Mouse (Mus musculus): ENCODE results near the gene Atf7ip.

Gene Atf7ip

DNA sequence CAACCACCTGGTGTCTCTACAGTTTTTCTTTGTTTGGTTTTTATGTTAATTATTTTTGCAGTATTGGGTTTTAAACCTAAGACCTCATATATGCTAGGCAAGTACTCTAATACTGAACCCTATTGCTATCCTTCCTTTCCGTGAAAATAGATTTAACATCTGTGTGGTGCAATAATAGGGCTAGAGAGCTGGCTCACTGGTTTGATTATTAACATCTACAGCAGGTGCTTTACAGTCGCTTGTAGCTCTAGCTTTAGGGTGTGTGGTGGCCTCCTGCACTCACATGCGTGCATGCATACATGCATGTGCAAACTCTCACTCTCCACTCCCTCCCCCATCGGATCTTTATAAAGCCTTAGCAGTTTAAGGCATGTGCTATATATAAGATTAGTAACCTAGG lies 19.6 kb downstream of the Atf7ip start:
- no peak for DNase-seq

DNA sequence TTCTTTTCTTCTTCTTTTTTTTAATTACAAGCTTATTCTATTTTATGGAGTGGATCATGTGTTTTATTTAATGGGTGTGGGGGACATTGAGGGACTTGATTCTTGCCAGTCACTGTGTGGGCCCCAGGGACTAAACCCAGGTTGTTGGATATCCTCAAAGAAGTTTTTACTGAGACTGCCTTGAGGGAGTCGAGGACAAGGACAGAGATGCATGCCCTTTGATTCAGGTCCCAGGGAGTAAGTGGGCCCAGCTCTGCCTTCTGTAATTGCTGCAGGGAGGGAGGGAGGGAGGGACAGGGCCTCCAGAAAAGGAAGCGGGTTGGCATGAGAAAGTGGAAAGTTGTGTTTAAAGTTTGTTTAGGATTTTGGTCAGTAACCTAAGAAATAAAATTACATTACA lies 23.2 kb downstream of the Atf7ip start:
- no peak for DNase-seq

- peak in 1 of 2 experiments; percentile 62 for DNase-seq
Observed at GRCm38 (mm10) chr6:136531792-136532230, 25.8 kb downstream of the Atf7ip start.

DNA sequence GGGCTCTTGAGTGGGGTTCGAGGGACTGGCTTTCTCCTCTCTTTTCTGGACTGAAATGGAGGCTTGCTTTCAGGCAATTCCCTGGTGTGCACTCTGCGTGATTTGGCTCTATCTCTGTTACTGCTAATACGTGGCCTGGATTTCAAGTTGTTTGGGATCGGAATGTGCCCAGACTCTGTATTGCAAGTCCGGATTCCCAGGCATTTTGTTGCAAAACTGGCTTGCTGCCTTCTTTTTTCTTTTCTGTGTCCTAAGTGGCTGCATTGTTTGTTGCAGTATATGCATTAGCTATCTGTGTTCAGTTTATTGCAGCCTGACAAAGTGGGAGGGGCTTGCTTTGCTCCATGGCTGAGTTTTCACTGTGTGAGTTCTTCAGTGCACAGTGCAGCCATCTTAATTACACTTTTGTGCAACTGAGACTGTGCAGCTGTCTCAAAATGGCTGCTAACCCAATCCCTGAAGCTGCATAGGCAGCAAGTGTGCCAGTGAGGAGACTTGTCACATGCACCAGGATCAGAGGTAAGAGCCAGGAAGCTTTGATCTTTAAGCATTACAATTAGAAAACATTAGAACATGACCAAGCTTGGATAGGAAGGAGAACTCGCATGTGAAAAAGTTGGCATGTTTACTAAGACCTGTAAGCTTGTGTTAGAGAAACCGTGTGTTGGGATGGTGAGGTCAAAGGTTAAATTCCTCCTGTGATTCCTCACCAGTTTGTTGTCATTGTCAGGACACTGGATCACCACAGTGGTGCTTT lies 26.7 kb downstream of the Atf7ip start:
- peak; percentile 91 to 94 for DNase-seq

GRCm38 (mm10) chr6:136533804-136534203 lies 27.8 kb downstream of the Atf7ip start:
- no peak for DNase-seq

DNA sequence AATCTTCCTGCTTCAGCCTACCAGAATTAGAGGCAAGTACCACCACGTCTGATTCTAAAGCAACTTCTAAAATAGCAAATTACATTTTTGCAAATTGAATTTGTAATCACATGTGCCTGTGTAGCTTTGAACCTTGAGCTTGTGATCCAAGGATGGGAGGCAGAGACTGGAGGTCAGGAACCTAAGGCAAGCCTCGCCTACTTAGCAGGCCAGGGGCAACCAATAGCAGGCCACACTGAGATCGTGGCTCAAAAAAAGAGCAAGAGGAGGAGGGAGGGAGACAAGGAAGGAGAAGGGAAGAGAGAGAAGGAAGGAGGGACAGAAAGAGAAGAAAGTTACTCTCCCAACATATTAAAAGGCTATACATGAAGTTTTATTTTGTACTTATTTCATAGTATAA lies 28.5 kb downstream of the Atf7ip start:
- no peak for DNase-seq

GRCm38 (mm10) chr6:136535176-136535575 lies 29.2 kb downstream of the Atf7ip start:
- no peak for DNase-seq

- DNase-seq = peak in 1 of 2 experiments; percentile 57
Observed at GRCm38 (mm10) chr6:136536121-136536520, 30.2 kb downstream of the Atf7ip start.

GRCm38 (mm10) chr6:136541350-136541749 lies 35.4 kb downstream of the Atf7ip start:
- DNase-seq = no peak

- no peak for DNase-seq
Observed at GRCm38 (mm10) chr6:136542105-136542504, 36.1 kb downstream of the Atf7ip start.

GRCm38 (mm10) chr6:136543164-136543563 lies 37.2 kb downstream of the Atf7ip start:
- DNase-seq = peak; percentile 76 to 81

DNA sequence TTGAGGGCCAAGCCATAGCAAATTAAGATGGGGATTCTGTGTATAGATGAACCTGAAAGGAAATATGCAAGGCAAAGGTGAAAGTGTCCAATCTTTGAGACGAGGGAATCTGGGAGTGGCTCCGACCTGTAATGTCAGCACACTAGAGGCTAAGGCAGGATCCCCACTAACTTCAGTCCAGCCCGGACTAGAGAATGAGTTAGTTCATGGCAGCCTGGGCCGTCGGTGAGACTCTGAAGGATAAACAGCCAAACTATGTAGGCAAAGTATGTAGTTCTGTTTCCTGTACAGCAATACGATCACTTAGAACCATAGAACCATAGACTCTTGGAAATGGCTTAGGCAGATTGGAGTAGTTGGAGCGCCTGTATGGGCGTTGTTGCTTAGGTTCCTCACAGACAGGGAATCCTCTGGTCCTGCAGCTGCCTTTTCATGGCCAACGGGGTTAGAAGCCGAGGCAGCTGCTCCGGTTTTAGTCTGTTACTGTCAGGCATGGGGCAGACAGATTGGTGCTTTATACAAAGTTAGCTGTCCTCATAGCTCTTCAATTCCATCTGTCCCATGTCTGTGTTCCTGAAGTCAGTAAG lies 39.4 kb downstream of the Atf7ip start:
- DNase-seq = no peak

GRCm38 (mm10) chr6:136546286-136546685 lies 40.3 kb downstream of the Atf7ip start:
- no peak for DNase-seq

- peak in 1 of 2 experiments; percentile 57 for DNase-seq
Observed at GRCm38 (mm10) chr6:136546987-136547386, 41.0 kb downstream of the Atf7ip start.

GRCm38 (mm10) chr6:136548041-136548770 lies 42.2 kb downstream of the Atf7ip start:
- DNase-seq = peak in 1 of 2 experiments; percentile 80

- DNase-seq = no peak
Observed at GRCm38 (mm10) chr6:136548796-136549195, 42.8 kb downstream of the Atf7ip start.

- DNase-seq = no peak
Observed at GRCm38 (mm10) chr6:136549606-136550005, 43.6 kb downstream of the Atf7ip start.

- no peak for DNase-seq
Observed at GRCm38 (mm10) chr6:136550596-136551304, 44.8 kb downstream of the Atf7ip start.

DNA sequence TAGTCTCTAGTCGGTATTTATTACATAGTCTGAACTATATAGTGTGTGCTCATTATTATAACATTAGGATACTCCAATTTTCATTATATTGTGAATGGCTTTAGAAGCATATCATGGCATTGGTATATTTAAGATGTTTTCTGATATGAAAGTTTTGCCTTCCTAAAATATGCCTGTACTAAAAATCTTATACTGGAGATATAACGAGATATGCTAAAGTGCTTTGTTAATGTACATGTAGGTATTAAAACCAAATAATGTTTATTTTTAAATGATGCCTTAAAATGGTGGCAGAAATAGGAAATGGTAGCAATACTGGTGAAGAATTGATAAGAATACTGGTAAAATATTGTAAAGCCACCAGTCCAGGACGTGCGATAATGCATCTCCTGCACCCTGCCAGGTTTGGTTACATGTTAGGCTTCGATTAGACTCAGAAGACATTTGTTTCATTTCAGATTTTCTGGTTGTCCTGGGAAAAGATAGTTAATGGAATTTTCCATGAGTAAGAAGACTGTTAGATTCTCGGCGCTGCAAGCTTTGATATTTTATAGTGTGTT lies 45.7 kb downstream of the Atf7ip start:
- DNase-seq = no peak

DNA sequence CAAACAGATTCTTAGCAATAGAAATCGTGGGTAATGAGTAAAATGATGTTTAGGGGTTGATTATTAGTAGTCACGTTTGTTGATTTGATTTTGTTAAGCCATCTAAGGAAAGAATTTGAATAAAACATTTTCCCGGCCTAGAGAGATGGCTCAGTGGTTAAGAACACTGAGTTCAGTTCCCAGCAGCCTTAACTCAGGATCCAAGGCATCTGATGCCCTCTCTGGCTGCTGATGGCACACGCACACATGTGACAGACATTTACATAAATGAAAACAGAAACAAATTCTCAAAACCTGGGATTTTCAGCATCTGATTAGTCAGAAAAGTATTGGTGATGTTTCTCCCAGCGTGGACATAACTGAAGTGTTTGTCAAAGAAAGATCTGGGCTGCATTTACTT lies 47.2 kb downstream of the Atf7ip start:
- DNase-seq = no peak

DNA sequence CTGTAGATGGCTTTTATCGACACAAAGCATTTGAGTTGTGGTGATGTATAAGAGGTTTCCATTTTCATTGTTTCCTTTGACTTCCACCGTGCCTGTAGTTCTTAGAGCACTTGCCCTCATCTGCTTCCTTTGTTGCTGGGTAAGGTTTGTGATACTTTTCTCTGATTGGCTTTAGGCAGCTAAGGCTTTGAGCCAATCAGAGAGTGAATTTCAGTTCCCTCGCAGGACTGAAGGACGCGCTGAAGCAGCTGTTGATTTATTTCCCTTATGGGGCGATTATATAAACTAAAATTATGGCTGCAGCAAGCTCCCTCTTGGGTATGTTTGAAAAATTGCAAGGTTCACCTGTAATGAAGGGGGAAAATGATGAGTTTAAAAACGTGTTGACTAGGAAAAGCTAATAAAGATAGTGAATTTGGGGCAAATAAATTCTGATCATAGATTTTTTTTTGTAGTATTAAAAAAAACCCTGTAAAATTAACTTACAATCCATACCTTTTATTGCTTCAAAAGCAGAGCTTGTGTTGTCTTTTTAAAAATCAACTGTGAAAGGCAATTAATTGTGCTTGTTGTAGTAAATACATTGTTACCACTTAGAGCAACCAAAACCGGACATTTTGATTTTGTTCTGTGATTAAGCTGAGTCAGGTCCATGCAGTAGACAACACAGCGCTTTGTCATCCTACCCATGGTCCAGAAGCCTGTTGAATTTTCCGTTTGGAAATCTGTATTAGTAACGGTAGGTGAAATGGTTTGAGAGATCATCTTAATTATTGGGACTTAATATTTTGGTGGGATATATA lies 48.0 kb downstream of the Atf7ip start:
- DNase-seq = no peak
